Mouse (Mus musculus): ENCODE results near the gene Mptx1. TPM values are rescaled to one million over a fixed set of nuclear protein-coding genes. Genes with fewer than 3 reads are reported as not detected.
"Not testable (repeated sequence)": the region's sequence is repeated elsewhere in the genome, so short reads cannot be mapped to it uniquely, and the experiment has no call there.

The Mptx1 gene
- not detected in 2 replicates for polyA plus RNA-seq (2014; fragmentation: Nextera tagmentation; extraction: Ambion mirVana)

GRCm38 (mm10) chr1:174330218-174330617 is at the start of gene Mptx1:
TSS of gene Mptx1 (plus strand) at chr1:174330518.
- H3K9me3 ChIP-seq (ENCODE audit: control insufficient read depth, low read length), result no peaks in the 10 kb centered on the region
- H3K4me1 ChIP-seq (replicated peaks; ENCODE audit: control insufficient read depth, insufficient read depth, low read length), result no peaks in the 10 kb centered on the region
- no peaks in the 10 kb centered on the region for H3K27me3 ChIP-seq (ENCODE audit: control insufficient read depth, insufficient read depth, low read length)
- DNase-seq (ENCODE audit: low spot score), result no peak
- H3K36me3 ChIP-seq (ENCODE audit: control insufficient read depth, insufficient read depth, low read length), result no peaks in the 10 kb centered on the region
- no peak within 1 kb of the TSS for H3K9ac ChIP-seq (ENCODE audit: low read depth, low read length)
- no peak for ATAC-seq (ENCODE audit: low FRiP score)
- H3K4me2 ChIP-seq (replicated peaks; ENCODE audit: low read depth, low read length), result no peak within 1 kb of the TSS
- no peak within 1 kb of the TSS for H3K27ac ChIP-seq (ENCODE audit: low read depth, low read length)
- H3K4me3 ChIP-seq (ENCODE audit: low read depth, low read length), result no peak within 1 kb of the TSS

- H3K9ac ChIP-seq (ENCODE audit: low read depth, low read length), result no peak overlapping the region
- DNase-seq (ENCODE audit: low spot score), result no peak
- no peaks in the 10 kb centered on the region for H3K27me3 ChIP-seq (ENCODE audit: control insufficient read depth, insufficient read depth, low read length)
- H3K4me3 ChIP-seq (ENCODE audit: low read depth, low read length), result no peak overlapping the region
- WGBS, result 67% methylated on average over 1 of the region's 1 CpGs
- no peaks in the 10 kb centered on the region for H3K9me3 ChIP-seq (ENCODE audit: control insufficient read depth, low read length)
- no peak overlapping the region for H3K4me2 ChIP-seq (replicated peaks; ENCODE audit: low read depth, low read length)
- no peak overlapping the region for H3K27ac ChIP-seq (ENCODE audit: low read depth, low read length)
- no peaks in the 10 kb centered on the region for H3K4me1 ChIP-seq (replicated peaks; ENCODE audit: control insufficient read depth, insufficient read depth, low read length)
- ATAC-seq (ENCODE audit: low FRiP score), result no peak
- H3K36me3 ChIP-seq (ENCODE audit: control insufficient read depth, insufficient read depth, low read length), result no peaks in the 10 kb centered on the region
Observed at GRCm38 (mm10) chr1:174303162-174303561, 27.2 kb upstream of the Mptx1 start.

GRCm38 (mm10) chr1:174317308-174317707 is 13.0 kb upstream of the Mptx1 start:
- Histone ChIP-seq H3K4me2 (replicated peaks; ENCODE audit: low read depth, low read length) (no peak overlapping the region), H3K36me3 (ENCODE audit: control insufficient read depth, insufficient read depth, low read length) (no peaks in the 10 kb centered on the region), H3K27ac (ENCODE audit: low read depth, low read length) (no peak overlapping the region), H3K9ac (ENCODE audit: low read depth, low read length) (no peak overlapping the region), H3K9me3 (ENCODE audit: control insufficient read depth, low read length) (no peaks in the 10 kb centered on the region), H3K4me3 (ENCODE audit: low read depth, low read length) (no peak overlapping the region), H3K27me3 (ENCODE audit: control insufficient read depth, insufficient read depth, low read length) (no peaks in the 10 kb centered on the region), H3K4me1 (replicated peaks; ENCODE audit: control insufficient read depth, insufficient read depth, low read length) (no peaks in the 10 kb centered on the region)
- DNase-seq (ENCODE audit: low spot score) (no peak), ATAC-seq (ENCODE audit: low FRiP score) (no peak)
- WGBS, result 85% methylated on average over 2 of the region's 2 CpGs

- H3K4me3 ChIP-seq (ENCODE audit: low read depth, low read length); H3K9ac ChIP-seq (ENCODE audit: low read depth, low read length); H3K4me1 ChIP-seq (replicated peaks; ENCODE audit: control insufficient read depth, insufficient read depth, low read length); DNase-seq (ENCODE audit: low spot score); H3K36me3 ChIP-seq (ENCODE audit: control insufficient read depth, insufficient read depth, low read length); H3K4me2 ChIP-seq (replicated peaks; ENCODE audit: low read depth, low read length); H3K9me3 ChIP-seq (ENCODE audit: control insufficient read depth, low read length); H3K27ac ChIP-seq (ENCODE audit: low read depth, low read length); H3K27me3 ChIP-seq (ENCODE audit: control insufficient read depth, insufficient read depth, low read length); ATAC-seq (ENCODE audit: low FRiP score): not testable (repeated sequence)
- WGBS, result 74% methylated on average over 1 of the region's 1 CpGs
Observed at GRCm38 (mm10) chr1:174353636-174354035, 23.3 kb downstream of the Mptx1 start.

GRCm38 (mm10) chr1:174354640-174355039 is 24.3 kb downstream of the Mptx1 start:
- Histone ChIP-seq H3K9me3 (ENCODE audit: control insufficient read depth, low read length) (no peaks in the 10 kb centered on the region), H3K27ac (ENCODE audit: low read depth, low read length) (no peak overlapping the region), H3K4me2 (replicated peaks; ENCODE audit: low read depth, low read length) (no peak overlapping the region), H3K4me1 (replicated peaks; ENCODE audit: control insufficient read depth, insufficient read depth, low read length) (no peaks in the 10 kb centered on the region), H3K4me3 (ENCODE audit: low read depth, low read length) (no peak overlapping the region), H3K9ac (ENCODE audit: low read depth, low read length) (no peak overlapping the region), H3K36me3 (ENCODE audit: control insufficient read depth, insufficient read depth, low read length) (no peaks in the 10 kb centered on the region), H3K27me3 (ENCODE audit: control insufficient read depth, insufficient read depth, low read length) (no peaks in the 10 kb centered on the region)
- DNase-seq (ENCODE audit: low spot score) (no peak), ATAC-seq (ENCODE audit: low FRiP score) (no peak)
- WGBS, result 71% methylated on average over 5 of the region's 5 CpGs

GRCm38 (mm10) chr1:174364882-174365451 is 34.6 kb downstream of the Mptx1 start, which contains the start of gene Olfr417:
TSS of gene Olfr417 (plus strand) at chr1:174365122.
- no peaks in the 10 kb centered on the region for H3K9me3 ChIP-seq (ENCODE audit: control insufficient read depth, low read length)
- H3K27ac ChIP-seq (ENCODE audit: low read depth, low read length), result no peak within 1 kb of the TSS
- H3K9ac ChIP-seq (ENCODE audit: low read depth, low read length), result no peak within 1 kb of the TSS
- ATAC-seq (ENCODE audit: low FRiP score), result no peak
- H3K36me3 ChIP-seq (ENCODE audit: control insufficient read depth, insufficient read depth, low read length), result no peaks in the 10 kb centered on the region
- WGBS, result 82% methylated on average over 2 of the region's 2 CpGs
- H3K4me1 ChIP-seq (replicated peaks; ENCODE audit: control insufficient read depth, insufficient read depth, low read length), result no peaks in the 10 kb centered on the region
- no peak within 1 kb of the TSS for H3K4me3 ChIP-seq (ENCODE audit: low read depth, low read length)
- H3K27me3 ChIP-seq (ENCODE audit: control insufficient read depth, insufficient read depth, low read length), result no peaks in the 10 kb centered on the region
- no peak within 1 kb of the TSS for H3K4me2 ChIP-seq (replicated peaks; ENCODE audit: low read depth, low read length)
- no peak for DNase-seq (ENCODE audit: low spot score)

GRCm38 (mm10) chr1:174373799-174374198 is 43.5 kb downstream of the Mptx1 start:
- no peaks in the 10 kb centered on the region for H3K27me3 ChIP-seq (ENCODE audit: control insufficient read depth, insufficient read depth, low read length)
- H3K9me3 ChIP-seq (ENCODE audit: control insufficient read depth, low read length), result no peaks in the 10 kb centered on the region
- H3K4me2 ChIP-seq (replicated peaks; ENCODE audit: low read depth, low read length), result no peak overlapping the region
- no peak overlapping the region for H3K9ac ChIP-seq (ENCODE audit: low read depth, low read length)
- WGBS, result 97% methylated on average over 3 of the region's 3 CpGs
- no peaks in the 10 kb centered on the region for H3K4me1 ChIP-seq (replicated peaks; ENCODE audit: control insufficient read depth, insufficient read depth, low read length)
- ATAC-seq (ENCODE audit: low FRiP score) (no peak), DNase-seq (ENCODE audit: low spot score) (no peak)
- no peak overlapping the region for H3K27ac ChIP-seq (ENCODE audit: low read depth, low read length)
- no peak overlapping the region for H3K4me3 ChIP-seq (ENCODE audit: low read depth, low read length)
- H3K36me3 ChIP-seq (ENCODE audit: control insufficient read depth, insufficient read depth, low read length), result no peaks in the 10 kb centered on the region

Other genes starting within 250 kb of the Mptx1 start
- gene Olfr429, start 246.2 kb upstream of the Mptx1 start, polyA plus RNA-seq (2014; fragmentation: Nextera tagmentation; extraction: Ambion mirVana), result not detected in 2 replicates
- not detected in 2 replicates for gene Olfr427, start 233.6 kb upstream of the Mptx1 start, polyA plus RNA-seq (2014; fragmentation: Nextera tagmentation; extraction: Ambion mirVana)
- not detected in 2 replicates for gene Olfr231, start 209.4 kb upstream of the Mptx1 start, polyA plus RNA-seq (2014; fragmentation: Nextera tagmentation; extraction: Ambion mirVana)
- gene Olfr424, start 199.0 kb upstream of the Mptx1 start, polyA plus RNA-seq (2014; fragmentation: Nextera tagmentation; extraction: Ambion mirVana), result not detected in 2 replicates
- not detected in 2 replicates for gene Olfr420, start 174.9 kb upstream of the Mptx1 start, polyA plus RNA-seq (2014; fragmentation: Nextera tagmentation; extraction: Ambion mirVana)
- 1.9 and 2.9 TPM in 2 replicates for gene Spta1, start 157.7 kb upstream of the Mptx1 start, polyA plus RNA-seq (2014; fragmentation: Nextera tagmentation; extraction: Ambion mirVana)
- not detected in 2 replicates for gene Olfr419, start 78.5 kb upstream of the Mptx1 start, polyA plus RNA-seq (2014; fragmentation: Nextera tagmentation; extraction: Ambion mirVana)
- not detected in 2 replicates for gene Olfr417, start 34.6 kb downstream of the Mptx1 start, polyA plus RNA-seq (2014; fragmentation: Nextera tagmentation; extraction: Ambion mirVana)
- gene Olfr248, start 60.5 kb downstream of the Mptx1 start, polyA plus RNA-seq (2014; fragmentation: Nextera tagmentation; extraction: Ambion mirVana), result not detected in 2 replicates
- not detected in 2 replicates for gene Olfr414, start 93.5 kb downstream of the Mptx1 start, polyA plus RNA-seq (2014; fragmentation: Nextera tagmentation; extraction: Ambion mirVana)
- not detected in 2 replicates for gene Olfr220, start 111.6 kb downstream of the Mptx1 start, polyA plus RNA-seq (2014; fragmentation: Nextera tagmentation; extraction: Ambion mirVana)
- gene Fmn2, start 171.3 kb downstream of the Mptx1 start, polyA plus RNA-seq (2014; fragmentation: Nextera tagmentation; extraction: Ambion mirVana), result 7.7 and 11.3 TPM in 2 replicates

All from hindbrain, embryonic 11.5 days (tissue).